Mouse (Mus musculus): ENCODE data around the gene Vapb.

The Vapb gene

GRCm38 (mm10) chr2:173791904-173792757 lies 54.8 kb downstream of the Vapb start:
- DNase-seq (ENCODE audit: low read depth, low spot score) = no peak

GRCm38 (mm10) chr2:173794018-173794417 lies 56.7 kb downstream of the Vapb start:
- DNase-seq (ENCODE audit: low read depth, low spot score) = no peak

GRCm38 (mm10) chr2:173794531-173795510 lies 57.5 kb downstream of the Vapb start:
- DNase-seq (ENCODE audit: low read depth, low spot score) = no peak

- no peak for DNase-seq (ENCODE audit: low read depth, low spot score)
These were observed 58.7 kb downstream of the Vapb start for GRCm38 (mm10) chr2:173795801-173796673.

- DNase-seq (ENCODE audit: low read depth, low spot score) = no peak
These were observed 59.3 kb downstream of the Vapb start for GRCm38 (mm10) chr2:173796674-173796963.

- DNase-seq (ENCODE audit: low read depth, low spot score) = no peak
These were observed 62.2 kb downstream of the Vapb start for GRCm38 (mm10) chr2:173799513-173799912.

- no peak for DNase-seq (ENCODE audit: low read depth, low spot score)
These were observed 63.3 kb downstream of the Vapb start for GRCm38 (mm10) chr2:173800566-173800965.

GRCm38 (mm10) chr2:173801405-173801876 lies 64.1 kb downstream of the Vapb start:
- no peak for DNase-seq (ENCODE audit: low read depth, low spot score)

- no peak for DNase-seq (ENCODE audit: low read depth, low spot score)
These were observed 64.9 kb downstream of the Vapb start for GRCm38 (mm10) chr2:173802176-173802575.

- DNase-seq (ENCODE audit: low read depth, low spot score) = no peak
These were observed 65.6 kb downstream of the Vapb start for GRCm38 (mm10) chr2:173802956-173803355.

- DNase-seq (ENCODE audit: low read depth, low spot score) = no peak
These were observed 66.5 kb downstream of the Vapb start for GRCm38 (mm10) chr2:173803827-173804226.

- no peak for DNase-seq (ENCODE audit: low read depth, low spot score)
These were observed 69.3 kb downstream of the Vapb start for GRCm38 (mm10) chr2:173806621-173807020.

GRCm38 (mm10) chr2:173808942-173809341 lies 71.6 kb downstream of the Vapb start:
- no peak for DNase-seq (ENCODE audit: low read depth, low spot score)

GRCm38 (mm10) chr2:173810036-173810850 lies 72.9 kb downstream of the Vapb start:
- peak; percentile 53 for DNase-seq (ENCODE audit: low read depth, low spot score)

- no peak for DNase-seq (ENCODE audit: low read depth, low spot score)
These were observed 73.5 kb downstream of the Vapb start for GRCm38 (mm10) chr2:173810851-173811130.

GRCm38 (mm10) chr2:173811850-173812249 lies 74.5 kb downstream of the Vapb start:
- peak; percentile 43 for DNase-seq (ENCODE audit: low read depth, low spot score)

- no peak for DNase-seq (ENCODE audit: low read depth, low spot score)
These were observed 75.8 kb downstream of the Vapb start for GRCm38 (mm10) chr2:173813071-173813470.

GRCm38 (mm10) chr2:173826287-173826686 lies 89.0 kb downstream of the Vapb start:
- DNase-seq (ENCODE audit: low read depth, low spot score) = no peak

GRCm38 (mm10) chr2:173827228-173827627 lies 89.9 kb downstream of the Vapb start:
- no peak for DNase-seq (ENCODE audit: low read depth, low spot score)

- no peak for DNase-seq (ENCODE audit: low read depth, low spot score)
These were observed 90.8 kb downstream of the Vapb start for GRCm38 (mm10) chr2:173828134-173828533.

Measured in R1 (cell line).